Mouse (Mus musculus) myocyte (in vitro differentiated cells): Measurements from ENCODE around the gene Foxd3.

Experiments used
- CEBPB ChIP-seq: IDR thresholded peaks from 2 replicates; pipeline ENCODE4 v1.6.1; 2011; ENCODE audit warnings: mild to moderate bottlenecking, moderate library complexity; ENCODE audit not compliant: poor library complexity, insufficient read depth, severe bottlenecking
- E2F4 ChIP-seq: IDR thresholded peaks from one replicate; pipeline ENCODE4 v1.6.1; 2011; ENCODE audit warnings: mild to moderate bottlenecking, control low read depth, moderate library complexity; ENCODE audit not compliant: insufficient read depth
- MYOD1 ChIP-seq, 3 experiments: IDR thresholded peaks; one replicate each; pipeline ENCODE4 v1.6.1; 2011; ENCODE audit warnings: control low read depth in 2 of 3, low read depth in 2 of 3, mild to moderate bottlenecking in 2 of 3, moderate library complexity in 1 of 3; ENCODE audit not compliant: insufficient read length in 2 of 3, control insufficient read depth in 1 of 3
- MYOG ChIP-seq, 3 experiments: IDR thresholded peaks; one replicate each; pipeline ENCODE4 v1.6.1; 2011; ENCODE audit warnings: control low read depth in 2 of 3, low read depth in 2 of 3, mild to moderate bottlenecking in 2 of 3; ENCODE audit not compliant: insufficient read length in 2 of 3, control insufficient read depth in 1 of 3, insufficient read depth in 1 of 3
- POLR2A ChIP-seq: IDR thresholded peaks from one replicate; pipeline ENCODE4 v1.6.1; 2011; ENCODE audit warnings: low read depth, mild to moderate bottlenecking, control low read depth, moderate library complexity; ENCODE audit not compliant: insufficient read length
- POLR2AphosphoS2 ChIP-seq: IDR thresholded peaks from one replicate; pipeline ENCODE4 v1.6.1; 2011; ENCODE audit warnings: low read depth, control low read depth; ENCODE audit not compliant: insufficient read length
- REST ChIP-seq: IDR thresholded peaks from one replicate; pipeline ENCODE4 v1.6.1; 2011; ENCODE audit warnings: mild to moderate bottlenecking, control low read depth, moderate library complexity; ENCODE audit not compliant: insufficient read depth, insufficient read length
- SRF ChIP-seq: IDR thresholded peaks from one replicate; pipeline ENCODE4 v1.6.1; 2011; ENCODE audit warnings: low read depth; ENCODE audit not compliant: control insufficient read depth, insufficient read length
- TCF12 ChIP-seq: IDR thresholded peaks from one replicate; pipeline ENCODE4 v1.6.1; 2011; ENCODE audit warnings: mild to moderate bottlenecking, control low read depth; ENCODE audit not compliant: poor library complexity, insufficient read depth, severe bottlenecking
- TCF3 ChIP-seq: IDR thresholded peaks from one replicate; pipeline ENCODE4 v1.6.1; 2011; ENCODE audit warnings: low read depth, control low read depth; ENCODE audit not compliant: insufficient read length
- USF1 ChIP-seq: IDR thresholded peaks from one replicate; pipeline ENCODE4 v1.6.1; 2011; ENCODE audit warnings: low read depth, mild to moderate bottlenecking, control low read depth, moderate library complexity

DNA sequence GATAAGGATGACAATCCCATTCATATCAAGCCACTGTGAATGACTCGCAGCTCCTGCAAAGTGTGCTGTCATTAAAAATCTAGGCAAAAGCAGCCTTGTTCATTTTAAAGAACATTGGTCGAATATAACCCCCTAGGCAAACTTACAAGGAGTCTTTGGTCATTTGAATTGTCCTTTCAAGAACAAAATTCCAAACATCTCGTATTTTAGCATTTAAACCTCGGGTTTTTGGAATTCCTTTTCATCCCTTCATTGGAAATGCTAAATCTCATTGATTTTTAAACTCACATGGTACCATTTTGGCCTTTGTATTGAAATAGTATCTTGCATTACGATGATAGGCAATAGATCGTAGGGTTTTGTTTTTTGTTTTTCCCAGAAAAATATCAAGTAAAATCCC lies 2.8 kb downstream of the Foxd3 start:
- TF ChIP-seq MYOG (IDR thresholded peaks at IDR 0.05; ENCODE audit: control insufficient read depth in 1 of 3, insufficient read depth in 1 of 3, insufficient read length in 2 of 3, low read depth in 2 of 3) (no peak), TCF3 (no peak), MYOD1 (IDR thresholded peaks at IDR 0.05; ENCODE audit: control insufficient read depth in 1 of 3, insufficient read length in 2 of 3, low read depth in 2 of 3) (no peak), POLR2A (no peak), REST (no peak), USF1 (no peak), TCF12 (no peak), POLR2AphosphoS2 (no peak), E2F4 (no peak), CEBPB (no peak), SRF (no peak)
